In the genomic region with DNA sequence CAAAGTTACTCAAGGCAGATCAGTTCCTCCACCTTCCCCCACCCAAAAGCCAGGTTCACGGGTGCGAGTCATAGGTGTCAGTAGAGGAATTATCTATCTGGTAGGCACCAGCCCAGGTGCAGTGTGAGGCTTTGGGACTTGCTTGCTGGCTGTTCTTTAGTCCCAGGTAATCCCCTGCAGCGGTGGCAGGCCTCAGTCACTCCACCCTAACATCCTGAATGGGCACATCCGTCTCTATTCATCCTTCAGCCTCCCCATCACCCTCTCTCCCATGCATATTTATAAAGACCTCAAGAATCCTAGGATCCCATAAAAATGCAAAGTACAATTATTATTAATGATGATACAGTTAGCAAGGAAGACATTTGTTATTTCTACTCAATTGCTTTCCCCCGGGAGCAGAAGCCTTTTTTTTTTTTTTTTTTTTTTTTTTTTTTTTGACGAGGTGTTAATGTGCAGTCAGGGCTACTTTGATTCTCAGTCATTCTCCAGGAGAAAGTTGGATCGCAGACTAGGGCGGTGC, we compare ENCODE assay signal across 9 mouse cellular contexts.
DNase-seq lines count a peak whose midpoint lies in the region; ATAC-seq and TF ChIP-seq lines count a peak whose summit lies in the region.
"Had no signal": no experiment of that assay in that cellular context is flagged by ENCODE, and none has a peak within 500 bp of the region (broad histone marks: within the 10 kb centered on the region; RNA-seq: fewer than 3 reads in every experiment).

No protein-coding gene starts in this region.

- peak overlapping the region; percentile 90; the same call in 1 of the 2 replicates for H3K27ac ChIP-seq in heart, embryonic 11.5 days (ENCODE audit: low read depth, low read length)
- H3K27ac ChIP-seq in ES-E14 (ENCODE audit: insufficient read depth, low read depth, low read length, poor library complexity, severe bottlenecking), result no peak overlapping the region
- H3K27ac ChIP-seq in forebrain, embryonic 16.5 days (ENCODE audit: low read length), result peak overlapping the region; percentile 96
- no peak overlapping the region for H3K27ac ChIP-seq in liver, embryonic 15.5 days (replicated peaks)

- WGBS in heart, embryonic 11.5 days (ENCODE audit: insufficient replicate concordance), result 17% methylated on average over 8 of the region's 8 CpGs
- WGBS in forebrain, embryonic 16.5 days, result 8% methylated on average over 8 of the region's 8 CpGs
- 21% methylated on average over 8 of the region's 8 CpGs for WGBS in liver, embryonic 15.5 days (ENCODE audit: insufficient replicate concordance)

- no peak for DNase-seq in heart, postnatal 25 days (ENCODE audit: low spot score)
- DNase-seq in ES-E14 (ENCODE audit: low read depth, low spot score), result peak; percentile 31
- DNase-seq in right cerebral cortex, postnatal 36 days (ENCODE audit: low spot score in 2 of 2), result no peak
- DNase-seq in adrenal gland, postnatal 10 days, result no peak
- DNase-seq: thymus, postnatal 36 days had no signal

- ATAC-seq in heart, embryonic 11.5 days (replicated peaks; ENCODE audit: insufficient number of reproducible peaks, low FRiP score, low TSS enrichment), result no peak
- ATAC-seq in forebrain, embryonic 16.5 days, result no peak; the same call in 1 of the 2 replicates
- no peak for ATAC-seq in liver, embryonic 15.5 days (ENCODE audit: insufficient read depth)
- no peak for ATAC-seq in megakaryocyte-erythroid progenitor cell, adult 5-6 weeks (replicated peaks; ENCODE audit: low FRiP score, low TSS enrichment, poor library complexity, severe bottlenecking)

- H3K36me3 ChIP-seq in heart, embryonic 11.5 days (ENCODE audit: control insufficient read depth, insufficient read depth, low read length), result no peaks in the 10 kb centered on the region
- no peaks in the 10 kb centered on the region for H3K36me3 ChIP-seq in ES-E14 (ENCODE audit: control insufficient read depth, insufficient read depth, low read length, poor library complexity, severe bottlenecking)
- no peaks in the 10 kb centered on the region for H3K36me3 ChIP-seq in forebrain, embryonic 16.5 days (ENCODE audit: control insufficient read depth, insufficient read depth)
- no peaks in the 10 kb centered on the region for H3K36me3 ChIP-seq in liver, embryonic 15.5 days (replicated peaks)

- H3K27me3 ChIP-seq in heart, embryonic 11.5 days (ENCODE audit: control insufficient read depth, insufficient read depth, low read length), result no peaks in the 10 kb centered on the region
- no peaks in the 10 kb centered on the region for H3K27me3 ChIP-seq in forebrain, embryonic 16.5 days (replicated peaks; ENCODE audit: control insufficient read depth, insufficient read depth, low read length)
- H3K27me3 ChIP-seq in liver, embryonic 15.5 days, result peaks cover 15% of the 10 kb centered on the region

- intact Hi-C loops in heart, postnatal 25 days (cut with DNase I), result no loop called here

- H3K4me3 ChIP-seq in heart, embryonic 11.5 days (ENCODE audit: low read depth, low read length), result peak overlapping the region; percentile 42
- no peak overlapping the region; a peak in 1 of 4 replicates for H3K4me3 ChIP-seq in ES-E14 (ENCODE audit: insufficient read depth in 1 of 2, low read depth in 1 of 2, low read length in 2 of 2, poor library complexity in 1 of 2, severe bottlenecking in 1 of 2)
- peak overlapping the region; percentile 37 for H3K4me3 ChIP-seq in forebrain, embryonic 16.5 days (replicated peaks; ENCODE audit: low read length)
- H3K4me3 ChIP-seq in liver, embryonic 15.5 days (replicated peaks), result no peak overlapping the region

- peak overlapping the region; percentile 73 for H3K9ac ChIP-seq in heart, embryonic 11.5 days (ENCODE audit: low read depth, low read length)
- H3K9ac ChIP-seq in ES-E14 (ENCODE audit: insufficient read depth, low read depth, low read length, poor library complexity, severe bottlenecking), result no peak overlapping the region
- peak overlapping the region; percentile 74 for H3K9ac ChIP-seq in forebrain, embryonic 16.5 days (replicated peaks; ENCODE audit: low read depth, low read length)
- no peak overlapping the region for H3K9ac ChIP-seq in liver, embryonic 15.5 days

- peak overlapping the region; percentile 75 for H3K4me2 ChIP-seq in heart, embryonic 11.5 days
- H3K4me2 ChIP-seq in forebrain, embryonic 16.5 days (ENCODE audit: low read length), result peak overlapping the region; percentile 56
- peak overlapping the region; percentile 48; the same call in 1 of the 2 replicates for H3K4me2 ChIP-seq in liver, embryonic 15.5 days

- 0 out of 2 replicates have a peak, but pooled peaks cover 3% of the 10 kb centered on the region for H3K4me1 ChIP-seq in heart, embryonic 11.5 days (ENCODE audit: control insufficient read depth, insufficient read depth, low read length)
- peaks cover 12 to 19% of the 10 kb centered on the region in 2 experiments; a peak in 3 of 4 replicates for H3K4me1 ChIP-seq in ES-E14 (ENCODE audit: control insufficient read depth in 2 of 2, insufficient read depth in 2 of 2, low read length in 2 of 2, poor library complexity in 1 of 2)
- H3K4me1 ChIP-seq in forebrain, embryonic 16.5 days (replicated peaks; ENCODE audit: control insufficient read depth, insufficient read depth, low read length), result peaks cover 21% of the 10 kb centered on the region
- no peaks in the 10 kb centered on the region for H3K4me1 ChIP-seq in liver, embryonic 15.5 days (replicated peaks)

- no peaks in the 10 kb centered on the region for H3K9me3 ChIP-seq in heart, embryonic 11.5 days (replicated peaks; ENCODE audit: control insufficient read depth, low read length)
- H3K9me3 ChIP-seq in ES-E14 (ENCODE audit: control insufficient read depth, insufficient read depth, low read depth, low read length), result no peaks in the 10 kb centered on the region
- no peaks in the 10 kb centered on the region for H3K9me3 ChIP-seq in forebrain, embryonic 16.5 days (ENCODE audit: control insufficient read depth, low read length)
- H3K9me3 ChIP-seq in liver, embryonic 15.5 days (replicated peaks), result no peaks in the 10 kb centered on the region

- in situ Hi-C loops in ES-E14 (cut with MboI; ENCODE audit: low sequenced_read_pairs in 2 of 2, unreplicated experiment in 2 of 2), result no loop called here

TF ChIP-seq in ES-E14, 5 proteins besides CTCF, POLR2A, EP300 and RAD21:
- TF ChIP-seq HCFC1 (IDR thresholded peaks at IDR 0.05; ENCODE audit: borderline replicate concordance, insufficient read depth, low read length), result no peak
- TF ChIP-seq ZNF384 (IDR thresholded peaks at IDR 0.05; ENCODE audit: low read depth, low read length), result peak; percentile 90

Comparison
In these comparisons a context has a peak if more than half of its experiments do, and no peak if none do; other contexts are left out.
1. H3K27ac ChIP-seq: peak in heart, embryonic 11.5 days (single experiment) and forebrain, embryonic 16.5 days (single experiment); none in ES-E14 (single experiment) and liver, embryonic 15.5 days (single experiment).
2. H3K4me3 ChIP-seq: peak in heart, embryonic 11.5 days (single experiment) and forebrain, embryonic 16.5 days (single experiment); none in ES-E14 (0 of 2) and liver, embryonic 15.5 days (single experiment).
3. H3K9ac ChIP-seq: peak in heart, embryonic 11.5 days (single experiment) and forebrain, embryonic 16.5 days (single experiment); none in ES-E14 (single experiment) and liver, embryonic 15.5 days (single experiment).
4. Peak in every context shown above with its lines, with median percentiles within 50 percentile points of each other: H3K4me2 ChIP-seq.